Mouse (Mus musculus): Measurements from ENCODE around the gene Unc13c. TPM values are rescaled to one million over a fixed set of nuclear protein-coding genes. Genes with fewer than 3 reads are reported as not detected.

The Unc13c gene
- polyA plus RNA-seq (2017; shearing (Covaris generic)): 0.04 TPM

GRCm38 (mm10) chr9:73968641-73969121 is at the start of gene Unc13c:
Unc13c (minus strand) TSS chr9:73968966.

Other genes with a start within 250 kb of the Unc13c start
- not detected for gene Wdr72, start 141.4 kb upstream of the Unc13c start, polyA plus RNA-seq (2017; shearing (Covaris generic))

Measured in effector memory CD4-positive, alpha-beta T cell, adult 5 months (primary cell).